Mouse (Mus musculus): ENCODE data around the gene 1600014C10Rik. TPM values are rescaled to one million over a fixed set of nuclear protein-coding genes. Genes with fewer than 3 reads are reported as not detected.
A peak's percentile ranks its signal among the peaks of the same experiment; 100 is the strongest.

The 1600014C10Rik gene
- total and polyA plus RNA-seq, 2 experiments from 2014 or later = 25.6 to 35.8 TPM

GRCm38 (mm10) chr7:38167724-38168141, 15.3 kb upstream of the 1600014C10Rik start:
- WGBS = 12% methylated on average over 11 of the region's 11 CpGs
- no peaks in the 10 kb centered on the region for H3K36me3 ChIP-seq (ENCODE audit: insufficient read depth, low read length)
- no peak overlapping the region for H3K4me3 ChIP-seq (ENCODE audit: low read length)
- H3K9ac ChIP-seq (replicated peaks; ENCODE audit: low read length) = no peak overlapping the region
- peak; percentile 81 for TF ChIP-seq CTCF (IDR thresholded peaks at IDR 0.05; ENCODE audit: low read depth)
- peak; percentile 80 for ATAC-seq
- no peak overlapping the region for H3K27ac ChIP-seq
- H3K4me2 ChIP-seq (ENCODE audit: low read depth, low read length) = peak overlapping the region; percentile 30; the same call in 1 of the 2 replicates
- H3K9me3 ChIP-seq (ENCODE audit: low read length) = no peaks in the 10 kb centered on the region
- peak; percentile 88 for DNase-seq (ENCODE audit: low spot score)
- H3K4me1 ChIP-seq (ENCODE audit: insufficient read depth, low read length) = no peaks in the 10 kb centered on the region; the same call in 1 of the 2 replicates
- H3K27me3 ChIP-seq (ENCODE audit: insufficient read depth, low read length) = no peaks in the 10 kb centered on the region

DNA sequence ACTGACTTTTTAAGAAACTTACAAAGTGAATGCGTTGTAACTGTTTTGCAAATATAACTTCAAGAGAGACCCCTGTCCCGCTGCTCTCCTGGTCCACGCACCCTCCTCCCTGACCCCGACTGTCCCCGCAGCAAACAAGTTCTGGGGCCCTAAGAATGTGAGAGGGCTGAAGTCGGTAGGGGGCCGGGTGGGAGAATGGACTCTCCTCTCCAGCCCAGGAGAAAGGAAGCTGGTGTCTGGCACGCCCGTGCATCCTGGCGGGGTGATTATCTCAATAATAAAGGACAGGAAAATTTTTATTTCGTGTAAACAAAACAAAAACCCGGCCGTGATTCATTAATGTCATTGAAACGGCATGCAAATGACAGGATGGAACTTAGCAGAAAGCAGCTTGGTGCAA, 9.1 kb upstream of the 1600014C10Rik start:
- ATAC-seq = no peak
- Histone ChIP-seq H3K36me3 (ENCODE audit: insufficient read depth, low read length) (no peaks in the 10 kb centered on the region), H3K27me3 (ENCODE audit: insufficient read depth, low read length) (no peaks in the 10 kb centered on the region), H3K27ac (no peak overlapping the region), H3K4me3 (ENCODE audit: low read length) (peak overlapping the region; percentile 33), H3K4me1 (ENCODE audit: insufficient read depth, low read length) (0 out of 2 replicates have a peak, but pooled peaks cover 5% of the 10 kb centered on the region), H3K9me3 (ENCODE audit: low read length) (no peaks in the 10 kb centered on the region), H3K4me2 (ENCODE audit: low read depth, low read length) (peak overlapping the region; percentile 66), H3K9ac (replicated peaks; ENCODE audit: low read length) (peak overlapping the region; percentile 55)
- 9% methylated on average over 14 of the region's 14 CpGs for WGBS
- TF ChIP-seq CTCF (IDR thresholded peaks at IDR 0.05; ENCODE audit: low read depth) = no peak
- peak; percentile 5 for DNase-seq (ENCODE audit: low spot score)

DNA sequence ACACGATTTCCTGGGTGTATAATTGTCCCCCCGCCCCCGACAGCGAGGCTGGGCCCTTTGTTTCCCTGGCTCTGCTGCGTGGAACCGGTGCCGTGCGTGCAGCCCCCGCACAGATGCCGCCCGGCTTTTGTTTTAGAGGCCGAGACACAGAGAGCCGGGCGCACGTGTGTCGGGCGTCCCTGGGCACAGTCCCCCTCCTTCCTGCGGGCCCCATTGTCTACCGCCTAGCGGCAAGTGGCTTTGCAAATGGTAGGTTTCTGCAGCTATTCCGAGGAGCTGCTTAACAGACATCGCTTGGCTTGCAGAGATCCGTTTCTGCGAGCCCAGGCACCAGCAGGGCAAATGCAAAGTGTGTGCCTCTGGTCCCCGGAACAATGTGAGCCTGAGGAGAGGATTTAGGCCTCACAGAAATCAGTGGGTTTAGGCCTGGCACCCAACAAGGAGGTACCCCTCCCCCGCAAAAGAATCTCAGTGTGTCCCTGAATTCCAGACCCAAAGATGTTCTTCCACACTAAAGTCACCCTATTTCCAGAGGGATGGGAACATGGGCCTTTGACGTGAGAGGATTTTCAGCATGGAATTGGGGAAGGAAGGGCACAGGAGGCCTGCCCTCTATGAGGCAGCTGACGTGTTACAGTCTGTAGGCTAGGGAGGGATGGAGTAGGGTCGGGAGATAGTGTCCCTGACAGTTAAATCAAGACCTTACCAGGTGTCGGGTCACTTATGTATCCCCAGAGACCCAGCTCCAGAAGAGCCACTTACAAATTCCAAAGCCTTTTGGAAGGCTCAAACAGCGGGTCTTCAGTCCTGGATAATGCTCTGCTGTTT, 8.5 kb upstream of the 1600014C10Rik start:
- peak overlapping the region; percentile 66 for H3K4me2 ChIP-seq (ENCODE audit: low read depth, low read length)
- ATAC-seq = peak; percentile 80
- H3K9ac ChIP-seq (replicated peaks; ENCODE audit: low read length) = peak overlapping the region; percentile 55
- H3K9me3 ChIP-seq (ENCODE audit: low read length) = no peaks in the 10 kb centered on the region
- no peaks in the 10 kb centered on the region for H3K27me3 ChIP-seq (ENCODE audit: insufficient read depth, low read length)
- H3K4me3 ChIP-seq (ENCODE audit: low read length) = peak overlapping the region; percentile 33
- H3K27ac ChIP-seq = no peak overlapping the region
- H3K4me1 ChIP-seq (ENCODE audit: insufficient read depth, low read length) = 0 out of 2 replicates have a peak, but pooled peaks cover 5% of the 10 kb centered on the region
- TF ChIP-seq CTCF (IDR thresholded peaks at IDR 0.05; ENCODE audit: low read depth) = peak; percentile 31
- DNase-seq (ENCODE audit: low spot score) = peak; percentile 57
- WGBS = 9% methylated on average over 31 of the region's 31 CpGs
- no peaks in the 10 kb centered on the region for H3K36me3 ChIP-seq (ENCODE audit: insufficient read depth, low read length)

DNA sequence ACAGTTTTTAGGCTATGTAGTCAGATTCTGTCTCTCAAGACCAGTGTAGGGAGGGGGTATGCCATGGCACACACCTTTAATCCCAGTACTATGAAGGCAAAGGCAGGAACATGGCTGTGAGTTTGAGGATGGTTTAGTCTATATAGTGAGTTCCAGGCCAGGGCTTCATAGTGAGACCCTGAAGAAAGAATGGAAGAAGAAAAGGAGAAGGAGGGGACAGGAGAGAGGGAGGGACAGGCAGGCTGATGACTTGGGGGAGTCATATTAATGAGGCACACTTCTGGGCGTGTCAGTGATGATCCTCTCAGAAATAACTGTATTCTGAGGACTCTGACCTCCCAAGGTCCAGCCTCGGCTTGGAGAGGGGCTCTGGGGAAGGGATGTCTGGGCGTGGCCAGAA, 7.0 kb upstream of the 1600014C10Rik start:
- H3K36me3 ChIP-seq (ENCODE audit: insufficient read depth, low read length) = no peaks in the 10 kb centered on the region
- no peak overlapping the region for H3K4me3 ChIP-seq (ENCODE audit: low read length)
- no peak for TF ChIP-seq CTCF (IDR thresholded peaks at IDR 0.05; ENCODE audit: low read depth)
- no peak overlapping the region for H3K4me2 ChIP-seq (ENCODE audit: low read depth, low read length)
- H3K9ac ChIP-seq (replicated peaks; ENCODE audit: low read length) = no peak overlapping the region
- no peak for DNase-seq (ENCODE audit: low spot score)
- no peaks in the 10 kb centered on the region for H3K27me3 ChIP-seq (ENCODE audit: insufficient read depth, low read length)
- 0 out of 2 replicates have a peak, but pooled peaks cover 5% of the 10 kb centered on the region for H3K4me1 ChIP-seq (ENCODE audit: insufficient read depth, low read length)
- no peaks in the 10 kb centered on the region for H3K9me3 ChIP-seq (ENCODE audit: low read length)
- 83% methylated on average over 3 of the region's 3 CpGs for WGBS
- H3K27ac ChIP-seq = no peak overlapping the region
- no peak for ATAC-seq

- DNase-seq (ENCODE audit: low spot score) (no peak), ATAC-seq (no peak)
- Histone ChIP-seq H3K4me1 (ENCODE audit: insufficient read depth, low read length) (peaks cover 18% of the 10 kb centered on the region), H3K27me3 (ENCODE audit: insufficient read depth, low read length) (no peaks in the 10 kb centered on the region), H3K4me2 (ENCODE audit: low read depth, low read length) (no peak overlapping the region), H3K36me3 (ENCODE audit: insufficient read depth, low read length) (no peaks in the 10 kb centered on the region), H3K27ac (no peak overlapping the region), H3K9me3 (ENCODE audit: low read length) (no peaks in the 10 kb centered on the region), H3K4me3 (ENCODE audit: low read length) (no peak overlapping the region), H3K9ac (replicated peaks; ENCODE audit: low read length) (no peak overlapping the region)
- no peak for TF ChIP-seq CTCF (IDR thresholded peaks at IDR 0.05; ENCODE audit: low read depth)
- 67% methylated on average over 3 of the region's 3 CpGs for WGBS
These were observed 3.1 kb upstream of the 1600014C10Rik start for GRCm38 (mm10) chr7:38179896-38180295.

GRCm38 (mm10) chr7:38181366-38181765, 1.7 kb upstream of the 1600014C10Rik start:
- no peak for TF ChIP-seq CTCF (IDR thresholded peaks at IDR 0.05; ENCODE audit: low read depth)
- no peak for ATAC-seq

DNA sequence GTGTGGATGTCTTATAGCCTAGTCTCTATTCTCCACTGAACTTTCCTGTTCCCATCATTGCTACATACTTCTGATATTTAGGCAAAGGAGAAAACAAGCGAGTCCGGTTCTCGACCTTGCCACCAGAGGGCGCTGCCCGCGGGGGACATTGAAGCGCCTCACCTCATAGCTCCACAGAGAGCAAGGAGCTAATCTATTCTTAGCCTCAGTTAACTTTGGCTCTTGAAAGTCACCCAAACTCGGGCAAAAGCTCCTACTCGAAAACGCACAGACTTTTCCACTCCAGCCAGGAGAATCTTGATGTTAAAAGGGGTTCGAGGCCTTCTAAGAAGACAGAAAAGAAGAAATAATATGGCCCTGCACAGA, 438 bp upstream of the 1600014C10Rik start:
- DNase-seq (ENCODE audit: low spot score) (peak; percentile 85), ATAC-seq (peak; percentile 13; the same call in 1 of the 2 replicates)
- Histone ChIP-seq H3K9ac (replicated peaks; ENCODE audit: low read length) (no peak overlapping the region), H3K9me3 (ENCODE audit: low read length) (no peaks in the 10 kb centered on the region), H3K4me2 (ENCODE audit: low read depth, low read length) (peak overlapping the region; percentile 82), H3K27ac (no peak overlapping the region; the same call in 1 of the 2 replicates), H3K4me1 (ENCODE audit: insufficient read depth, low read length) (peaks cover 19% of the 10 kb centered on the region), H3K4me3 (ENCODE audit: low read length) (no peak overlapping the region; the same call in 1 of the 2 replicates), H3K27me3 (ENCODE audit: insufficient read depth, low read length) (no peaks in the 10 kb centered on the region), H3K36me3 (ENCODE audit: insufficient read depth, low read length) (no peaks in the 10 kb centered on the region)
- 2% methylated on average over 11 of the region's 11 CpGs for WGBS
- TF ChIP-seq CTCF (IDR thresholded peaks at IDR 0.05; ENCODE audit: low read depth) = peak; percentile 90

More at GRCm38 (mm10) chr7:38181366-38181765, 1.7 kb upstream of the 1600014C10Rik start:
- Histone ChIP-seq H3K9ac (replicated peaks; ENCODE audit: low read length) (no peak overlapping the region), H3K4me2 (ENCODE audit: low read depth, low read length) (no peak overlapping the region), H3K4me3 (ENCODE audit: low read length) (no peak overlapping the region), H3K4me1 (ENCODE audit: insufficient read depth, low read length) (peaks cover 19% of the 10 kb centered on the region), H3K27ac (no peak overlapping the region), H3K27me3 (ENCODE audit: insufficient read depth, low read length) (no peaks in the 10 kb centered on the region), H3K36me3 (ENCODE audit: insufficient read depth, low read length) (no peaks in the 10 kb centered on the region), H3K9me3 (ENCODE audit: low read length) (no peaks in the 10 kb centered on the region)
- no peak for DNase-seq (ENCODE audit: low spot score)
- 89% methylated on average over 2 of the region's 2 CpGs for WGBS
